Mouse (Mus musculus): Measurements from ENCODE around the gene Eif4b.
"Not testable (repeated sequence)": the region's sequence is repeated elsewhere in the genome, so short reads cannot be mapped to it uniquely, and the experiment has no call there.

The Eif4b gene

GRCm38 (mm10) chr15:102074876-102075585 lies 1.5 kb downstream of the Eif4b start:
- no peak for DNase-seq (ENCODE audit: low spot score in 2 of 2)

- no peak for DNase-seq (ENCODE audit: low spot score in 2 of 2)
These were observed 3.6 kb downstream of the Eif4b start for GRCm38 (mm10) chr15:102077111-102077677.

GRCm38 (mm10) chr15:102079221-102079620 lies 5.6 kb downstream of the Eif4b start:
- DNase-seq (ENCODE audit: low spot score in 2 of 2) = no peak

- not testable (repeated sequence) for DNase-seq (ENCODE audit: low spot score in 2 of 2)
These were observed 6.4 kb downstream of the Eif4b start for GRCm38 (mm10) chr15:102079924-102080323.

GRCm38 (mm10) chr15:102080429-102080828 lies 6.9 kb downstream of the Eif4b start:
- DNase-seq (ENCODE audit: low spot score in 2 of 2) = no peak

- DNase-seq (ENCODE audit: low spot score in 2 of 2) = no peak
These were observed 8.6 kb downstream of the Eif4b start for GRCm38 (mm10) chr15:102082148-102082547.

GRCm38 (mm10) chr15:102083028-102083427 lies 9.5 kb downstream of the Eif4b start:
- no peak for DNase-seq (ENCODE audit: low spot score in 2 of 2)

GRCm38 (mm10) chr15:102089914-102090585 lies 16.5 kb downstream of the Eif4b start:
- DNase-seq (ENCODE audit: low spot score in 2 of 2) = no peak

GRCm38 (mm10) chr15:102091063-102091679 lies 17.6 kb downstream of the Eif4b start:
- DNase-seq (ENCODE audit: low spot score in 2 of 2) = peak in 1 of 2 experiments; percentile 19

GRCm38 (mm10) chr15:102091688-102092087 lies 18.1 kb downstream of the Eif4b start:
- DNase-seq (ENCODE audit: low spot score in 2 of 2) = no peak

- no peak for DNase-seq (ENCODE audit: low spot score in 2 of 2)
These were observed 18.6 kb downstream of the Eif4b start for GRCm38 (mm10) chr15:102092222-102092621.

- no peak for DNase-seq (ENCODE audit: low spot score in 2 of 2)
These were observed 20.6 kb downstream of the Eif4b start for GRCm38 (mm10) chr15:102094157-102094556.

- DNase-seq (ENCODE audit: low spot score in 2 of 2) = no peak
These were observed 21.4 kb downstream of the Eif4b start for GRCm38 (mm10) chr15:102094988-102095387.

GRCm38 (mm10) chr15:102097147-102097915 lies 23.8 kb downstream of the Eif4b start:
- peak; percentile 76 to 81 for DNase-seq (ENCODE audit: low spot score in 2 of 2)

GRCm38 (mm10) chr15:102097991-102098555 lies 24.5 kb downstream of the Eif4b start:
- DNase-seq (ENCODE audit: low spot score in 2 of 2) = peak; percentile 76 to 77

GRCm38 (mm10) chr15:102099260-102099659 lies 25.7 kb downstream of the Eif4b start:
- peak in 1 of 2 experiments; percentile 36 for DNase-seq (ENCODE audit: low spot score in 2 of 2)

- DNase-seq (ENCODE audit: low spot score in 2 of 2) = no peak
These were observed 26.2 kb downstream of the Eif4b start for GRCm38 (mm10) chr15:102099771-102100160.

GRCm38 (mm10) chr15:102100161-102100981 lies 26.8 kb downstream of the Eif4b start, which contains the start of gene Tns2:
Tns2 (plus strand) TSS chr15:102100413.
- DNase-seq (ENCODE audit: low spot score in 2 of 2) = peak; percentile 88 to 90

GRCm38 (mm10) chr15:102100996-102101671 lies 27.6 kb downstream of the Eif4b start:
- peak; percentile 52 to 59 for DNase-seq (ENCODE audit: low spot score in 2 of 2)

All from heart, adult 9 months (tissue).